Mouse (Mus musculus): ENCODE results near the gene Hoxd13. TPM values are rescaled to one million over a fixed set of nuclear protein-coding genes. Genes with fewer than 3 reads are reported as not detected.

Hoxd13 gene
- polyA plus RNA-seq (2012; rRNA removed) (0.09 and 0.29 TPM in 2 replicates), polyA plus RNA-seq (2014; fragmentation: Nextera tagmentation; extraction: Ambion mirVana) (not detected in 2 replicates)

DNA sequence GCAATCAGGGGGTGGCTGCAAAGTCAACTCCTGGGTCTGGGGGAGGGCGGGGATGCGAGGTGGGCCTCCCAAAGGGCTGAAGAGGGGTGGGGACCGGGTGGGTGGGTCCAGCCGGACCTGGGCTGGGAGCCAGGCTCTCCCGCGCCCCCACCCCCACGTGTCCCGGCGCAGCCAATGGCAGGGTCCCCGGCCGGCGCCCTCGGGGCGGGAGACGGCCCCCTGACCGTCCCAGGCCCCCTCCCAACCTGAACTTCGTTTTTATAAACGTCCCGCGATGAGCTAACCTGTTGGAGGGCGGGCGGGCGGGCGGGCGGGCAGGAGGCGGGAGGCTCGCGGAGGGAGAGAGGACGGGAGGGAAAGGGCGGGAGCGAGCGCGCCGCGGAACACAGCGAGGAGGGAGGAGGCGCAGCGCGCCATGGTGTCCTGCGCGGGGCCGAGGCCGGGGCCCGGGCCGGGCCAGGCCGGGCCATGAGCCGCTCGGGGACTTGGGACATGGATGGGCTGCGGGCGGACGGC lies at the start of gene Hoxd13:
Hoxd13 (plus strand) TSS at position 469 of the 516 bp plus-strand sequence.
- Histone ChIP-seq H3K9me3 (ENCODE audit: control insufficient read depth, low read length) (no peaks in the 10 kb centered on the region), H3K4me3 (ENCODE audit: insufficient read depth in 1 of 2, low read depth in 2 of 2, low read length in 2 of 2) (peak within 1 kb of the TSS in 1 of 2 experiments; percentile 23; a peak in 2 of 4 replicates), H3K27me3 (ENCODE audit: control insufficient read depth, insufficient read depth, low read length) (peaks cover 96% of the 10 kb centered on the region), H3K9ac (replicated peaks) (no peak within 1 kb of the TSS), H3K36me3 (replicated peaks; ENCODE audit: control insufficient read depth, insufficient read depth, low read depth) (no peaks in the 10 kb centered on the region), H3K4me2 (ENCODE audit: low read depth) (peak within 1 kb of the TSS; percentile 32), H3K27ac (no peak within 1 kb of the TSS), H3K4me1 (replicated peaks; ENCODE audit: control insufficient read depth in 2 of 2, insufficient read depth in 2 of 2, low read length in 1 of 2) (no peaks in the 10 kb centered on the region)
- DNase-seq (ENCODE audit: low read depth in 3 of 3, low spot score in 3 of 3) = no peak
- no peak for TF ChIP-seq CTCF (IDR thresholded peaks at IDR 0.05; ENCODE audit: low read depth)
- TF ChIP-seq EP300 (IDR thresholded peaks at IDR 0.05; ENCODE audit: low read depth) = no peak
- ATAC-seq (ENCODE audit: insufficient read depth) = no peak
- WGBS (ENCODE audit: insufficient replicate concordance) = under 1% methylated on average over 40 of the region's 51 CpGs

GRCm38 (mm10) chr2:74619676-74620246 lies 48.3 kb upstream of the Hoxd13 start:
- H3K27ac ChIP-seq = no peak overlapping the region
- no peaks in the 10 kb centered on the region for H3K9me3 ChIP-seq (ENCODE audit: control insufficient read depth, low read length)
- H3K27me3 ChIP-seq (ENCODE audit: control insufficient read depth, insufficient read depth, low read length) = no peaks in the 10 kb centered on the region
- H3K4me2 ChIP-seq (ENCODE audit: low read depth) = no peak overlapping the region
- H3K4me1 ChIP-seq (replicated peaks; ENCODE audit: control insufficient read depth in 2 of 2, insufficient read depth in 2 of 2, low read length in 1 of 2) = no peaks in the 10 kb centered on the region
- H3K9ac ChIP-seq (replicated peaks) = no peak overlapping the region
- 45% methylated on average over 3 of the region's 3 CpGs for WGBS (ENCODE audit: insufficient replicate concordance)
- ATAC-seq (ENCODE audit: insufficient read depth) = no peak
- DNase-seq (ENCODE audit: low read depth in 3 of 3, low spot score in 3 of 3) = no peak
- no peak overlapping the region for H3K4me3 ChIP-seq (ENCODE audit: insufficient read depth in 1 of 2, low read depth in 2 of 2, low read length in 2 of 2)
- TF ChIP-seq EP300 (IDR thresholded peaks at IDR 0.05; ENCODE audit: low read depth) (no peak), CTCF (IDR thresholded peaks at IDR 0.05; ENCODE audit: low read depth) (no peak)
- no peaks in the 10 kb centered on the region for H3K36me3 ChIP-seq (replicated peaks; ENCODE audit: control insufficient read depth, insufficient read depth, low read depth)

GRCm38 (mm10) chr2:74620368-74620767 lies 47.7 kb upstream of the Hoxd13 start:
- Histone ChIP-seq H3K9me3 (ENCODE audit: control insufficient read depth, low read length) (no peaks in the 10 kb centered on the region), H3K27me3 (ENCODE audit: control insufficient read depth, insufficient read depth, low read length) (no peaks in the 10 kb centered on the region), H3K27ac (no peak overlapping the region), H3K4me2 (ENCODE audit: low read depth) (no peak overlapping the region), H3K9ac (replicated peaks) (no peak overlapping the region), H3K36me3 (replicated peaks; ENCODE audit: control insufficient read depth, insufficient read depth, low read depth) (no peaks in the 10 kb centered on the region), H3K4me3 (ENCODE audit: insufficient read depth in 1 of 2, low read depth in 2 of 2, low read length in 2 of 2) (no peak overlapping the region), H3K4me1 (replicated peaks; ENCODE audit: control insufficient read depth in 2 of 2, insufficient read depth in 2 of 2, low read length in 1 of 2) (no peaks in the 10 kb centered on the region)
- ATAC-seq (ENCODE audit: insufficient read depth) (no peak), DNase-seq (ENCODE audit: low read depth in 3 of 3, low spot score in 3 of 3) (no peak)
- TF ChIP-seq CTCF (IDR thresholded peaks at IDR 0.05; ENCODE audit: low read depth) = no peak
- no peak for TF ChIP-seq EP300 (IDR thresholded peaks at IDR 0.05; ENCODE audit: low read depth)
- 80% methylated on average over 10 of the region's 10 CpGs for WGBS (ENCODE audit: insufficient replicate concordance)

DNA sequence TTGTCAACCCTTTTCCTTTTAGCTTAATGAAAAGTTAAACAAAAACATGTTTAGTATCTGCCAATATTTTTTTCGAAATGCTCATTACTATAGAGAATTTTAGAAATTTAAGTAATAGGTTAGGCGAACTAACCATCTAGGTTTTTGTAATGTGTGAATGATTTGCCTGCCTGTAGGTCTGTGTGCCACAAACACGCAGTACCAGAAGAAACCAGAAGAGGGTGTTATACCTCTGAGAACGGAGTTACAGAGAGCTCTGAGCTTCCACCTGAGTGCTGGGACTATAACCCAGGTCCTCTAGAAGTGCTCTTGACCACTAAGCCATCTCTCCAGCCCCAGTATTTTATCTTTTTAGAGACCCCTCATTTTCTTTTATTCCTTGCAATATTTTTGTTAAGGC lies 32.7 kb upstream of the Hoxd13 start:
- no peak overlapping the region for H3K27ac ChIP-seq
- 44% methylated on average over 4 of the region's 4 CpGs for WGBS (ENCODE audit: insufficient replicate concordance)
- H3K27me3 ChIP-seq (ENCODE audit: control insufficient read depth, insufficient read depth, low read length) = no peaks in the 10 kb centered on the region
- no peak overlapping the region for H3K4me3 ChIP-seq (ENCODE audit: insufficient read depth in 1 of 2, low read depth in 2 of 2, low read length in 2 of 2)
- ATAC-seq (ENCODE audit: insufficient read depth) = no peak
- DNase-seq (ENCODE audit: low read depth in 3 of 3, low spot score in 3 of 3) = no peak
- no peaks in the 10 kb centered on the region for H3K4me1 ChIP-seq (replicated peaks; ENCODE audit: control insufficient read depth in 2 of 2, insufficient read depth in 2 of 2, low read length in 1 of 2)
- no peaks in the 10 kb centered on the region for H3K36me3 ChIP-seq (replicated peaks; ENCODE audit: control insufficient read depth, insufficient read depth, low read depth)
- no peak overlapping the region for H3K4me2 ChIP-seq (ENCODE audit: low read depth)
- H3K9ac ChIP-seq (replicated peaks) = no peak overlapping the region
- no peaks in the 10 kb centered on the region for H3K9me3 ChIP-seq (ENCODE audit: control insufficient read depth, low read length)
- no peak for TF ChIP-seq CTCF (IDR thresholded peaks at IDR 0.05; ENCODE audit: low read depth)
- TF ChIP-seq EP300 (IDR thresholded peaks at IDR 0.05; ENCODE audit: low read depth) = no peak

- Histone ChIP-seq H3K4me2 (ENCODE audit: low read depth) (no peak overlapping the region), H3K4me1 (replicated peaks; ENCODE audit: control insufficient read depth in 2 of 2, insufficient read depth in 2 of 2, low read length in 1 of 2) (no peaks in the 10 kb centered on the region)
- 50% methylated on average over 5 of the region's 5 CpGs for WGBS (ENCODE audit: insufficient replicate concordance)
Measured at GRCm38 (mm10) chr2:74642431-74642830, 25.7 kb upstream of the Hoxd13 start.

More at GRCm38 (mm10) chr2:74642431-74642830, 25.7 kb upstream of the Hoxd13 start:
- no peak for DNase-seq (ENCODE audit: low read depth in 3 of 3, low spot score in 3 of 3)
- ATAC-seq (ENCODE audit: insufficient read depth) = no peak
- no peak overlapping the region for H3K9ac ChIP-seq (replicated peaks)
- no peak overlapping the region for H3K27ac ChIP-seq
- no peak overlapping the region for H3K4me3 ChIP-seq (ENCODE audit: insufficient read depth in 1 of 2, low read depth in 2 of 2, low read length in 2 of 2)
- no peaks in the 10 kb centered on the region for H3K9me3 ChIP-seq (ENCODE audit: control insufficient read depth, low read length)
- TF ChIP-seq CTCF (IDR thresholded peaks at IDR 0.05; ENCODE audit: low read depth) (no peak), EP300 (IDR thresholded peaks at IDR 0.05; ENCODE audit: low read depth) (no peak)
- H3K36me3 ChIP-seq (replicated peaks; ENCODE audit: control insufficient read depth, insufficient read depth, low read depth) = no peaks in the 10 kb centered on the region
- H3K27me3 ChIP-seq (ENCODE audit: control insufficient read depth, insufficient read depth, low read length) = peaks cover 10% of the 10 kb centered on the region
